7 mouse cellular contexts compared by ENCODE assay signal in genomic region chr5:124165622-124166570, GRCm38 (mm10). TPM values are rescaled to one million over a fixed set of nuclear protein-coding genes. Genes with fewer than 3 reads are reported as not detected.
DNase-seq lines count a peak whose midpoint lies in the region; ATAC-seq and TF ChIP-seq lines count a peak whose summit lies in the region.

No protein-coding gene starts in this region.

- TF ChIP-seq EP300 in lung, postnatal 0 days (IDR thresholded peaks at IDR 0.05): no peak

- H3K27ac ChIP-seq in lung, postnatal 0 days (ENCODE audit: low read length): peak overlapping the region; percentile 33
- no peak overlapping the region; the same call in 1 of the 2 replicates for H3K27ac ChIP-seq in embryonic facial prominence, embryonic 11.5 days (replicated peaks; ENCODE audit: low read depth, low read length)
- peak overlapping the region; percentile 8; the same call in 1 of the 2 replicates for H3K27ac ChIP-seq in liver, embryonic 12.5 days

- no peaks in the 10 kb centered on the region for H3K27me3 ChIP-seq in lung, postnatal 0 days (replicated peaks; ENCODE audit: insufficient read depth, low read length)
- no peaks in the 10 kb centered on the region for H3K27me3 ChIP-seq in embryonic facial prominence, embryonic 11.5 days (ENCODE audit: control insufficient read depth, insufficient read depth, low read length)
- H3K27me3 ChIP-seq in liver, embryonic 12.5 days (replicated peaks): no peaks in the 10 kb centered on the region

- intact Hi-C loops in heart, postnatal 10 days (cut with DNase I): no loop called here

- no peak overlapping the region for H3K4me3 ChIP-seq in lung, postnatal 0 days (ENCODE audit: low read depth, low read length)
- H3K4me3 ChIP-seq in embryonic facial prominence, embryonic 11.5 days (ENCODE audit: low read depth, low read length): no peak overlapping the region
- no peak overlapping the region for H3K4me3 ChIP-seq in liver, embryonic 12.5 days

- WGBS in lung, postnatal 0 days: 38% methylated on average over 15 of the region's 15 CpGs
- WGBS in embryonic facial prominence, embryonic 11.5 days: 49% methylated on average over 15 of the region's 15 CpGs
- WGBS in liver, embryonic 12.5 days (ENCODE audit: insufficient replicate concordance): 48% methylated on average over 15 of the region's 15 CpGs

- no peaks in the 10 kb centered on the region for H3K9me3 ChIP-seq in lung, postnatal 0 days (ENCODE audit: low read length)
- H3K9me3 ChIP-seq in embryonic facial prominence, embryonic 11.5 days (replicated peaks; ENCODE audit: control insufficient read depth, low read length): no peaks in the 10 kb centered on the region
- H3K9me3 ChIP-seq in liver, embryonic 12.5 days (replicated peaks): no peaks in the 10 kb centered on the region

- no peak overlapping the region for H3K9ac ChIP-seq in lung, postnatal 0 days (replicated peaks; ENCODE audit: low read depth)
- H3K9ac ChIP-seq in embryonic facial prominence, embryonic 11.5 days (replicated peaks; ENCODE audit: low read length): no peak overlapping the region; the same call in 1 of the 2 replicates
- no peak overlapping the region; the same call in 1 of the 2 replicates for H3K9ac ChIP-seq in liver, embryonic 12.5 days

- no peaks in the 10 kb centered on the region for H3K36me3 ChIP-seq in lung, postnatal 0 days (ENCODE audit: insufficient read depth, low read length)
- H3K36me3 ChIP-seq in embryonic facial prominence, embryonic 11.5 days (replicated peaks; ENCODE audit: control insufficient read depth, insufficient read depth, low read depth, low read length): no peaks in the 10 kb centered on the region
- no peaks in the 10 kb centered on the region for H3K36me3 ChIP-seq in liver, embryonic 12.5 days

- H3K4me2 ChIP-seq in lung, postnatal 0 days (replicated peaks; ENCODE audit: low read depth, low read length): no peak overlapping the region
- no peak overlapping the region for H3K4me2 ChIP-seq in embryonic facial prominence, embryonic 11.5 days (ENCODE audit: low read depth, low read length)
- no peak overlapping the region for H3K4me2 ChIP-seq in liver, embryonic 12.5 days

- peak; percentile 33 for DNase-seq in lung, postnatal 0 days (ENCODE audit: low spot score)
- no peak for DNase-seq in lung, adult 18-20 months
- peak; percentile 24 for DNase-seq in embryonic facial prominence, embryonic 11.5 days (ENCODE audit: low spot score)
- DNase-seq in heart, postnatal 10 days: peak; percentile 51 to 60
- DNase-seq in skeletal muscle tissue, adult 2 months (ENCODE audit: low read depth, low spot score): peak; percentile 58
- no peak for DNase-seq in kidney, adult 11 months

- peaks cover 7% of the 10 kb centered on the region; the same call in 1 of the 2 replicates for H3K4me1 ChIP-seq in lung, postnatal 0 days (ENCODE audit: insufficient read depth, low read depth, low read length)
- peaks cover 4% of the 10 kb centered on the region for H3K4me1 ChIP-seq in embryonic facial prominence, embryonic 11.5 days (ENCODE audit: control insufficient read depth, insufficient read depth, low read length)
- H3K4me1 ChIP-seq in liver, embryonic 12.5 days: peaks cover 66% of the 10 kb centered on the region

- peak; percentile 27; the same call in 1 of the 2 replicates for ATAC-seq in lung, postnatal 0 days
- ATAC-seq in embryonic facial prominence, embryonic 11.5 days (replicated peaks; ENCODE audit: insufficient number of reproducible peaks, low FRiP score, low TSS enrichment, low read depth): no peak
- peak; percentile 62 for ATAC-seq in liver, embryonic 12.5 days

- no peak for TF ChIP-seq CTCF in lung, postnatal 0 days (IDR thresholded peaks at IDR 0.05)

RNA-seq across cellular contexts. Expression of gene Arl6ip4, which starts 50.0 kb away (rescaled TPM):
- 92.2 and 99.7 TPM in 2 replicates for polyA plus RNA-seq in lung, postnatal 0 days (2015; fragmentation: Nextera tagmentation; extraction: Ambion mirVana)
- polyA plus RNA-seq in embryonic facial prominence, embryonic 11.5 days (2014; fragmentation: Nextera tagmentation; extraction: Ambion mirVana): 81.3 and 97.4 TPM in 2 replicates
- total RNA-seq in heart, postnatal 10 days (2021): 10 to 100 TPM; 47.9 to 52.7 TPM
- polyA plus RNA-seq in liver, embryonic 12.5 days (2016; fragmentation: Nextera tagmentation; extraction: Ambion mirVana): 94.1 and 100 TPM in 2 replicates

RNA-seq across cellular contexts. Expression of gene Ogfod2, which starts 53.8 kb away (rescaled TPM):
- polyA plus RNA-seq in lung, postnatal 0 days (2015; fragmentation: Nextera tagmentation; extraction: Ambion mirVana): 27.4 and 29.4 TPM in 2 replicates
- polyA plus RNA-seq in embryonic facial prominence, embryonic 11.5 days (2014; fragmentation: Nextera tagmentation; extraction: Ambion mirVana): 9.6 and 10.6 TPM in 2 replicates
- 10 to 100 TPM; 11.9 to 14.2 TPM for total RNA-seq in heart, postnatal 10 days (2021)
- 19.1 and 20.2 TPM in 2 replicates for polyA plus RNA-seq in liver, embryonic 12.5 days (2016; fragmentation: Nextera tagmentation; extraction: Ambion mirVana)

Comparison
In these comparisons a context has a peak if more than half of its experiments do, and no peak if none do; other contexts are left out.
1. DNase-seq: peak in lung, postnatal 0 days (single experiment), embryonic facial prominence, embryonic 11.5 days (single experiment), heart, postnatal 10 days (2 of 2) and skeletal muscle tissue, adult 2 months (single experiment); none in lung, adult 18-20 months (0 of 2) and kidney, adult 11 months (single experiment).